Mouse (Mus musculus) kidney, adult 2 months (tissue): ENCODE measurements around the gene Usp29. TPM values are rescaled to one million over a fixed set of nuclear protein-coding genes. Genes with fewer than 3 reads are reported as not detected.

ENCODE experiments used
- DNase-seq: peaks from one replicate; pipeline ENCODE4 v3.0.0; 2021
- H3K27ac ChIP-seq: fragments of 200-500 bp; 2 replicates; pipeline ENCODE4 v1.5.1; 2012; ENCODE audit warnings: low read depth, low read length, control low read depth, inconsistent platforms; ENCODE audit not compliant: insufficient read depth
- H3K27me3 ChIP-seq: fragments of 200-500 bp; replicated peaks from 2 replicates; pipeline ENCODE4 v1.6.1; 2012; ENCODE audit warnings: mild to moderate bottlenecking, moderate library complexity, low read length, inconsistent platforms; ENCODE audit not compliant: control insufficient read depth, insufficient read depth
- H3K36me3 ChIP-seq: fragments of 200-500 bp; 2 replicates; pipeline ENCODE4 v1.6.1; 2012; ENCODE audit warnings: mild to moderate bottlenecking, moderate library complexity, low read length, inconsistent platforms; ENCODE audit not compliant: control insufficient read depth, insufficient read depth
- H3K4me1 ChIP-seq: fragments of 200-500 bp; 2 replicates; pipeline ENCODE4 v1.6.1; 2011; ENCODE audit warnings: low read length; ENCODE audit not compliant: control insufficient read depth, insufficient read depth
- H3K4me3 ChIP-seq: fragments of 200-500 bp; 2 replicates; pipeline ENCODE4 v1.5.1; 2011; ENCODE audit warnings: mild to moderate bottlenecking, low read depth, low read length, control low read depth; ENCODE audit not compliant: insufficient read depth
- CTCF ChIP-seq: fragments of 200-500 bp; conservative IDR thresholded peaks from 2 replicates; pipeline ENCODE4 v1.5.1; 2011; ENCODE audit warnings: low read depth, mild to moderate bottlenecking, control low read depth, low read length, moderate library complexity, mixed read lengths; ENCODE audit not compliant: insufficient read depth, insufficient read length
- POLR2A ChIP-seq: fragments of 200-500 bp; IDR thresholded peaks from one replicate; pipeline ENCODE4 v1.6.1; 2011; ENCODE audit warnings: low read depth, low read length, control low read depth
- WGBS: fragments of 180-500 bp; shearing (Covaris S2); methylation state at CpG from one replicate; pipeline ENCODE4 v1.1.7; 2018; 5-methylcytosine and 5-hydroxymethylcytosine counted together
- polyA plus RNA-seq: library from polyadenylated mRNA; depleted of rRNA; stranded (reverse); fragments of >200 nt; gene quantifications from 2 replicates; pipeline ENCODE4 v1.2.3, GENCODE M21; 2012

Gene Usp29
- polyA plus RNA-seq, 1 experiment = 0.17 TPM

- WGBS = 88% methylated on average over 3 of the region's 3 CpGs
- no peak for TF ChIP-seq CTCF
- no peak for TF ChIP-seq POLR2A
- DNase-seq = no peak
- Histone ChIP-seq H3K36me3 (no peaks in the 10 kb centered on the region), H3K27me3 (no peaks in the 10 kb centered on the region), H3K4me1 (no peaks in the 10 kb centered on the region), H3K27ac (no peak overlapping the region), H3K4me3 (no peak overlapping the region)
Measured at GRCm38 (mm10) chr7:6793811-6794210, 63.4 kb downstream of the Usp29 start.

DNA sequence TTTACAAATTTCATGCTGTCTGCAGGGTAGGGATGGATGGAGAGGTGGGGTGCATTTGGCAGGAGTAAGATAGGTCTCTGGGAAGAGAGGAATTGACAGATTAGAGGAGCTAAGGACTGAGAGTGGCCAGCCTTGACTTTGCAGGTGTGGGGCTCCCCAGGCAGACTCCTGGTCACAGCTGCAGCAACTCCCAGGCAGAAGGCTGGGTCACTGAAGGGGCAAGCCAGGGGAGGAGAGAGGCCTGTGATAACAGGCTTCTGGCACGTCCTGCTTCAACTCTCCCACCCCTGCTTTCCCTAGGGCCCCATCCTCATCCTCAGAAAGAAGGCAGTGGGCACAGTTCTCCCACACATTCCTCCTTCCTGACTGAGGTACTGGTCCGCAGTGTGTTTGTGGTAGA lies 67.0 kb downstream of the Usp29 start:
- TF ChIP-seq CTCF = no peak
- TF ChIP-seq POLR2A = no peak
- Histone ChIP-seq H3K36me3 (no peaks in the 10 kb centered on the region), H3K4me3 (no peak overlapping the region), H3K27me3 (no peaks in the 10 kb centered on the region), H3K4me1 (no peaks in the 10 kb centered on the region), H3K27ac (no peak overlapping the region)
- DNase-seq = no peak
- 59% methylated on average over 2 of the region's 2 CpGs for WGBS

GRCm38 (mm10) chr7:6799105-6799805 lies 68.9 kb downstream of the Usp29 start:
- Histone ChIP-seq H3K4me1 (no peaks in the 10 kb centered on the region), H3K4me3 (no peak overlapping the region), H3K27me3 (no peaks in the 10 kb centered on the region), H3K36me3 (no peaks in the 10 kb centered on the region), H3K27ac (no peak overlapping the region)
- no peak for TF ChIP-seq POLR2A
- TF ChIP-seq CTCF = no peak
- no peak for DNase-seq
- WGBS = 56% methylated on average over 9 of the region's 9 CpGs

GRCm38 (mm10) chr7:6800586-6801441 lies 70.4 kb downstream of the Usp29 start:
- Histone ChIP-seq H3K4me3 (no peak overlapping the region), H3K27ac (no peak overlapping the region), H3K4me1 (no peaks in the 10 kb centered on the region), H3K27me3 (no peaks in the 10 kb centered on the region), H3K36me3 (no peaks in the 10 kb centered on the region)
- WGBS = 70% methylated on average over 12 of the region's 12 CpGs
- TF ChIP-seq POLR2A (no peak), CTCF (no peak)
- no peak for DNase-seq

DNA sequence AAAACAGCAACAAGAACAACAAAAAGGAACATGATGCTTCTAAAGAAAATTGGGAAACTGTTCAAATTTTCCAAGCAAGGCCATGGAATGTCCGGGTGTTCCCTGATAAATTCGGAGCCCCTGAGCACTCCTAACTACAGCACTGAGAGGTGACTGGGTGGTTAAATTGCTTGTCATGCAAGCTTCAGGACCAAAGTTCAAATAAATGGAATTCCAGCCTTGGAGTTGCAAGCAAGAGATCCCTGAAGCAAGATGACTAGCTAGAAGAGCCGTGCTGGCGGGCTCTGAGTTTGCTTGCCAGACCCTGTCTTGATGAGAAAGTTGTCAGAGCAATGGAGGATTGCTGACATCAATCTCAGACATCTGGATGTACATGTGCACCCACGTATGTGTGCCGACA lies 71.3 kb downstream of the Usp29 start:
- no peak overlapping the region for H3K4me3 ChIP-seq
- DNase-seq = peak; percentile 13
- TF ChIP-seq CTCF (no peak), POLR2A (no peak)
- no peak overlapping the region for H3K27ac ChIP-seq
- 61% methylated on average over 6 of the region's 6 CpGs for WGBS
- H3K36me3 ChIP-seq = no peaks in the 10 kb centered on the region
- H3K27me3 ChIP-seq = no peaks in the 10 kb centered on the region
- no peaks in the 10 kb centered on the region for H3K4me1 ChIP-seq

DNA sequence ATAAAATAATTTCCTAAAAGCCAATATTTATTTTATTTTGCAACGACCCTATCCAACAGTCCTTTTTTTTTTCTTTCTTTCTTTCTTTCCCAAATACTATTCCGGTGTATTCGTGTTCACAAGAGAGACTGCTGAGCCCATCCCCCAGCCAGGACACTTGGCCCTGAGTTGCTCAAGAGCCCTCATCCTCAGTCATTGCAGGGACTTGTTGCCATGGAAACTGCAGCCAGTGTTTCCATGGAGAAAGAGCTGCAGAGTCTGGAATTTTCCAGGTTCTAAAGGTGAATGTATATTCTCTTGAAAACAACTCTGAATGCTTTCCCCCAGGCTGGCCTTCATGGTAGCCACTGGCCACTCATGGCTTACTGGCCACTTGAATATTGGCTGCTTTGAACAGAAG lies 80.2 kb downstream of the Usp29 start:
- H3K4me3 ChIP-seq = no peak overlapping the region
- TF ChIP-seq POLR2A (no peak), CTCF (no peak)
- WGBS = 63% methylated on average over 3 of the region's 3 CpGs
- no peak for DNase-seq
- no peaks in the 10 kb centered on the region for H3K4me1 ChIP-seq
- no peaks in the 10 kb centered on the region for H3K36me3 ChIP-seq
- H3K27ac ChIP-seq = no peak overlapping the region
- no peaks in the 10 kb centered on the region for H3K27me3 ChIP-seq

- Histone ChIP-seq H3K27ac (no peak overlapping the region), H3K4me3 (no peak overlapping the region), H3K36me3 (no peaks in the 10 kb centered on the region), H3K27me3 (no peaks in the 10 kb centered on the region), H3K4me1 (no peaks in the 10 kb centered on the region)
- 41% methylated on average over 8 of the region's 8 CpGs for WGBS
- TF ChIP-seq POLR2A (no peak), CTCF (no peak)
- no peak for DNase-seq
Measured at GRCm38 (mm10) chr7:6814971-6815370, 84.6 kb downstream of the Usp29 start.
